Mouse (Mus musculus) C2C12 (cell line): ENCODE data around the gene 2310030G06Rik.

Experiments
- CEBPB ChIP-seq: IDR thresholded peaks from one replicate; pipeline ENCODE4 v1.6.1; 2011; ENCODE audit warnings: low read depth, mild to moderate bottlenecking, control low read depth, moderate library complexity
- CTCF ChIP-seq: IDR thresholded peaks from one replicate; pipeline ENCODE4 v1.5.1; 2011; ENCODE audit not compliant: control insufficient read depth, insufficient read depth, insufficient read length
- FOSL1 ChIP-seq: IDR thresholded peaks from one replicate; pipeline ENCODE4 v1.8.0; 2011; ENCODE audit warnings: mild to moderate bottlenecking, low read length; ENCODE audit not compliant: poor library complexity, insufficient read depth, severe bottlenecking
- MAX ChIP-seq: IDR thresholded peaks from one replicate; pipeline ENCODE4 v1.6.1; 2011; ENCODE audit warnings: mild to moderate bottlenecking, control low read depth
- MYOD1 ChIP-seq: IDR thresholded peaks from one replicate; pipeline ENCODE4 v1.6.1; 2011; ENCODE audit warnings: low read depth; ENCODE audit not compliant: control insufficient read depth, insufficient read length
- MYOG ChIP-seq: IDR thresholded peaks from one replicate; pipeline ENCODE4 v1.6.1; 2011; ENCODE audit not compliant: control insufficient read depth, insufficient read length; ENCODE audit errors: extremely low read depth
- USF1 ChIP-seq: IDR thresholded peaks from one replicate; pipeline ENCODE4 v1.6.1; 2011; ENCODE audit warnings: low read depth, mild to moderate bottlenecking, control low read depth, moderate library complexity

- no peak for TF ChIP-seq CTCF
- TF ChIP-seq MAX: no peak
- TF ChIP-seq CEBPB: no peak
- no peak for TF ChIP-seq MYOD1
- no peak for TF ChIP-seq USF1
- TF ChIP-seq MYOG: no peak
- TF ChIP-seq FOSL1: no peak
Observed at GRCm38 (mm10) chr9:50745806-50746205, 530 bp downstream of the 2310030G06Rik start.
